Mouse (Mus musculus) lung, postnatal 0 days (tissue): ENCODE measurements around the gene Zfp326. TPM values are rescaled to one million over a fixed set of nuclear protein-coding genes. Genes with fewer than 3 reads are reported as not detected.

Source experiments
- ATAC-seq: fragments of 200-750 bp; cut with Nextera tagmentation; 2 replicates; pipeline ENCODE4 v1.8.0; 2017; ENCODE audit warnings: moderate library complexity
- DNase-seq: peaks from one replicate; pipeline ENCODE4 v3.0.0-alpha.2; 2016; ENCODE audit warnings: low spot score
- H3K27ac ChIP-seq: fragments of 300-500 bp; sonication (generic); 2 replicates; pipeline ENCODE4 v1.5.1; 2014; ENCODE audit warnings: antibody characterized with exemption, mild to moderate bottlenecking, low read length, mixed read lengths
- H3K27me3 ChIP-seq: fragments of 300-500 bp; sonication (generic); replicated peaks from 2 replicates; pipeline ENCODE4 v1.6.1; 2014; ENCODE audit warnings: low read length, mixed read lengths; ENCODE audit not compliant: insufficient read depth
- H3K36me3 ChIP-seq: fragments of 300-500 bp; sonication (generic); 2 replicates; pipeline ENCODE4 v1.6.1; 2014; ENCODE audit warnings: low read length, mixed read lengths; ENCODE audit not compliant: insufficient read depth
- H3K4me1 ChIP-seq: fragments of 300-500 bp; sonication (generic); 2 replicates; pipeline ENCODE4 v1.6.1; 2014; ENCODE audit warnings: antibody characterized with exemption, low read depth, low read length, mixed read lengths; ENCODE audit not compliant: insufficient read depth
- H3K4me2 ChIP-seq: fragments of 300-500 bp; sonication (generic); replicated peaks from 2 replicates; pipeline ENCODE4 v1.6.1; 2014; ENCODE audit warnings: low read depth, mild to moderate bottlenecking, low read length, moderate library complexity, mixed read lengths
- H3K4me3 ChIP-seq: fragments of 300-500 bp; sonication (generic); 2 replicates; pipeline ENCODE4 v1.5.1; 2014; ENCODE audit warnings: low read depth, low read length
- H3K9ac ChIP-seq: fragments of 300-500 bp; sonication (generic); replicated peaks from 2 replicates; pipeline ENCODE4 v1.6.1; 2014; ENCODE audit warnings: low read depth, mild to moderate bottlenecking
- H3K9me3 ChIP-seq: fragments of 300-500 bp; sonication (generic); 2 replicates; pipeline ENCODE4 v1.6.1; 2016; ENCODE audit warnings: low read length, mixed read lengths
- CTCF ChIP-seq: IDR thresholded peaks from 2 replicates; pipeline ENCODE4 v1.5.1; 2016; ENCODE audit warnings: antibody characterized with exemption, mild to moderate bottlenecking
- EP300 ChIP-seq: IDR thresholded peaks from 2 replicates; pipeline ENCODE4 v1.6.1; 2016; ENCODE audit warnings: antibody characterized with exemption, mild to moderate bottlenecking, control low read depth
- WGBS: fragments of 180-500 bp; shearing (Covaris S2); extraction: QIAGEN DNeasy Blood & Tissue Kit; methylation state at CpG from one replicate; pipeline ENCODE4 v1.1.7; 2014; 5-methylcytosine and 5-hydroxymethylcytosine counted together
- polyA plus RNA-seq: library from polyadenylated mRNA; unstranded; fragments of >200 nt; fragmentation: Nextera tagmentation; extraction: Ambion mirVana; gene quantifications from 2 replicates; pipeline ENCODE4 v1.2.1, GENCODE M21; 2015

Gene Zfp326
- polyA plus RNA-seq, 1 experiment from 2014 or later, result 28.5 TPM

DNA sequence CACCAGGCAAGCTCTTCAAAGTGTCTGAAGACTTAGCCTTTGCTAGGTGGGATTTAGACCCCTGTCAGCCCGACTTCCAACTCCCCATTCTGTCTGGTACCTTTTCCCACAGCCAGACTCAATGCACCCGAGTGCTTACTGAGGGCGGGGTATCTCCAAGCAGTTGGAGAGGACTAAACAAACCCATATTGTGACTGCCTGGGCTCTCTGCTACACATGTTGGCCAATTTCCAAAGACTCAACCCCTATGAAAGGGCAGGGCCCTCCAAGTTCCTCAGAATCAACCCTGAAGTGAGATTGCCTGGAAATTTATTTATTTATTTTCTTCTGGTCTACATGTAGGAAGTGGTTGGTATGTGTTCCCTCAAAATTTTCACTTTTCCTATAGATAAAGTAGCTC lies 26.7 kb upstream of the Zfp326 start:
- Histone ChIP-seq H3K4me3 (no peak overlapping the region), H3K27me3 (no peaks in the 10 kb centered on the region), H3K9me3 (no peaks in the 10 kb centered on the region), H3K4me1 (peaks cover 7% of the 10 kb centered on the region), H3K4me2 (no peak overlapping the region), H3K9ac (no peak overlapping the region), H3K36me3 (no peaks in the 10 kb centered on the region), H3K27ac (peak overlapping the region; percentile 21; the same call in 1 of the 2 replicates)
- WGBS, result 16% methylated on average over 3 of the region's 3 CpGs
- ATAC-seq (peak; percentile 78; the same call in 1 of the 2 replicates), DNase-seq (peak; percentile 57)
- no peak; the same call in 1 of the 2 replicates for TF ChIP-seq EP300
- no peak for TF ChIP-seq CTCF

- ATAC-seq, result no peak
- Histone ChIP-seq H3K9ac (no peak overlapping the region), H3K27ac (no peak overlapping the region), H3K4me1 (peaks cover 5% of the 10 kb centered on the region), H3K4me3 (no peak overlapping the region), H3K9me3 (no peaks in the 10 kb centered on the region), H3K4me2 (no peak overlapping the region), H3K36me3 (no peaks in the 10 kb centered on the region), H3K27me3 (no peaks in the 10 kb centered on the region)
- DNase-seq, result no peak
- WGBS, result 89% methylated on average over 9 of the region's 9 CpGs
- no peak for TF ChIP-seq EP300
- TF ChIP-seq CTCF, result no peak
These were observed 23.1 kb upstream of the Zfp326 start for GRCm38 (mm10) chr5:105853271-105853670.

DNA sequence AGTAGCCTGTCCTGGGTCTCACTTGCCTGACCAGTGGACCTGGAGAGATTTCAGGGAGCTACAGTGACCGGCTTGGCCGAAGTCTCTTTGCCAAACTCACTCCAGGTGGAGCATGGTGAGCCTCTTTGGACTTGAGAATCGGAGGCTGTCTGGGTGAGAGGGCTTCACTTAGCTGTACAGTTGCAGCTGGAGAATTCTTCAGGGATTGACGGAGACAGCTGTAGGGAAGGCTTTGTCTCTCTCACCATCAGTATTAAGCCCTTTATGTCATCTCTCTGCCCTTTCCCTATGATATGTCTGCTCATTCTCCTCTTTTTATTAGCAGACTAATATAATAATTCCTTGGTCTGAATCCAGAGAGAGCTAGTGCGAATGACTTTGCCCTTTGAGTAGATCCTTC lies 18.9 kb upstream of the Zfp326 start:
- DNase-seq (no peak), ATAC-seq (no peak)
- H3K4me3 ChIP-seq, result no peak overlapping the region
- no peak overlapping the region for H3K4me2 ChIP-seq
- TF ChIP-seq EP300, result no peak
- TF ChIP-seq CTCF, result no peak
- no peaks in the 10 kb centered on the region for H3K27me3 ChIP-seq
- H3K36me3 ChIP-seq, result no peaks in the 10 kb centered on the region
- WGBS, result 74% methylated on average over 5 of the region's 5 CpGs
- H3K4me1 ChIP-seq, result no peaks in the 10 kb centered on the region
- H3K9ac ChIP-seq, result no peak overlapping the region
- H3K9me3 ChIP-seq, result no peaks in the 10 kb centered on the region
- no peak overlapping the region for H3K27ac ChIP-seq

- Histone ChIP-seq H3K27me3 (no peaks in the 10 kb centered on the region), H3K4me1 (no peaks in the 10 kb centered on the region), H3K9ac (no peak overlapping the region), H3K9me3 (no peaks in the 10 kb centered on the region), H3K36me3 (no peaks in the 10 kb centered on the region), H3K4me3 (no peak overlapping the region), H3K27ac (peak overlapping the region; percentile 87), H3K4me2 (no peak overlapping the region)
- WGBS, result 45% methylated on average over 8 of the region's 8 CpGs
- peak; percentile 90 for DNase-seq
- TF ChIP-seq CTCF (no peak), EP300 (peak; percentile 100)
- peak; percentile 94 for ATAC-seq
These were observed 17.3 kb upstream of the Zfp326 start for GRCm38 (mm10) chr5:105858754-105859694.

DNA sequence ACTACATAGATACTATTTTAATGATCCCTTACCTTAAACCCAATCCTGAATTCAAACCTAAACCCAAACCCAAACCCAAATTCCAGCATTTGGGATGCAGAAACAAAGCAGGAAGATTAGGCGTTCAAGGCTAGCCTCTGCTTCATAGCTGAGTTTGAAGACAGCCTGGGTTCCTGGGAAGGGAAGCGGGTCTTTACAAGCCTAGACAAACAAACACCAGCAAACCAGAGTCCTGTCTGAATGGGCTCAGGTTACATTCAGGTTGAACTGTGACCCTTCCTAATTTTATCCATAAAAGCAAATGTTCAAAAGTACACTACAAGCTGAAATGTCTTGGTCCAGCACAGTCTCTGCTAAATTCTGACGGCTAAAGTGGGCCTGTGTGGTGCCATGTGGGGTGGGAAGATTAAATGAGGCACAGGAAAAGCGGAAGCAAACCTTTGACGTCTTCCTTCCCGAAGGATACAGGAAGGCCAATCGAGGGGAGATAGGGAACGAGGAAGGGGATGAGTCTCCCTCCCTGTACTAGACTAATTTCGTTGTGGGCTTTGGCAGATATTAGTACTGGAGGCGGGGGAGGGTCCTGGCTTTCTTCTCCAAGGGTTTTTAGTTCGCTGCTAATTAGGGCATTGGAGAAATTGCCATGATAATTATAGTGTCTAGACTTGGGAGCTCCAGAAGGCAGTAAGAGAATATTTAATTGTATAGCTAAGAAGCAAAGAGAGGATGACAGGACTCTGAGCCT lies 16.5 kb upstream of the Zfp326 start:
- peak; percentile 55 for ATAC-seq
- Histone ChIP-seq H3K4me3 (no peak overlapping the region), H3K9me3 (no peaks in the 10 kb centered on the region), H3K27me3 (no peaks in the 10 kb centered on the region), H3K27ac (peak overlapping the region; percentile 86), H3K36me3 (no peaks in the 10 kb centered on the region), H3K4me2 (no peak overlapping the region), H3K9ac (no peak overlapping the region), H3K4me1 (no peaks in the 10 kb centered on the region)
- peak; percentile 30 for DNase-seq
- no peak for TF ChIP-seq CTCF
- peak; percentile 77 for TF ChIP-seq EP300
- 48% methylated on average over 11 of the region's 11 CpGs for WGBS

- Histone ChIP-seq H3K36me3 (no peaks in the 10 kb centered on the region), H3K4me2 (no peak overlapping the region), H3K4me3 (no peak overlapping the region), H3K27ac (peak overlapping the region; percentile 86), H3K27me3 (no peaks in the 10 kb centered on the region), H3K9ac (no peak overlapping the region), H3K9me3 (no peaks in the 10 kb centered on the region), H3K4me1 (no peaks in the 10 kb centered on the region)
- ATAC-seq, result no peak
- 85% methylated on average over 10 of the region's 10 CpGs for WGBS
- TF ChIP-seq CTCF, result no peak
- no peak for TF ChIP-seq EP300
- no peak for DNase-seq
These were observed 15.9 kb upstream of the Zfp326 start for GRCm38 (mm10) chr5:105860461-105860835.
